Mouse (Mus musculus) limb, embryonic 14.5 days (tissue): ENCODE measurements around the gene Zfp266. TPM values are rescaled to one million over a fixed set of nuclear protein-coding genes. Genes with fewer than 3 reads are reported as not detected.

Source experiments
- ATAC-seq: fragments of 200-750 bp; cut with Nextera tagmentation; 2 replicates; pipeline ENCODE4 v1.8.0; 2017; ENCODE audit warnings: low read depth, moderate number of reproducible peaks, moderate TSS enrichment; ENCODE audit not compliant: low FRiP score
- DNase-seq: peaks from one replicate; pipeline ENCODE4 v3.0.0-alpha.2; 2015; ENCODE audit warnings: low spot score
- H3K27ac ChIP-seq: fragments of 300-500 bp; sonication (generic); replicated peaks from 2 replicates; pipeline ENCODE4 v1.5.1; 2014; ENCODE audit warnings: low read depth, mild to moderate bottlenecking, low read length, moderate library complexity, mixed read lengths
- H3K27me3 ChIP-seq: fragments of 300-500 bp; sonication (generic); 2 replicates; pipeline ENCODE4 v1.6.1; 2014; ENCODE audit warnings: low read length, mixed read lengths; ENCODE audit not compliant: control insufficient read depth, insufficient read depth
- H3K36me3 ChIP-seq: fragments of 300-500 bp; sonication (generic); 2 replicates; pipeline ENCODE4 v1.6.1; 2014; ENCODE audit warnings: mild to moderate bottlenecking, low read length, moderate library complexity, mixed read lengths; ENCODE audit not compliant: control insufficient read depth, insufficient read depth
- H3K4me1 ChIP-seq: fragments of 300-500 bp; sonication (generic); 2 replicates; pipeline ENCODE4 v1.6.1; 2014; ENCODE audit warnings: antibody characterized with exemption, low read length, mixed read lengths; ENCODE audit not compliant: control insufficient read depth, insufficient read depth
- H3K4me2 ChIP-seq: fragments of 300-500 bp; sonication (generic); replicated peaks from 2 replicates; pipeline ENCODE4 v1.6.1; 2014; ENCODE audit warnings: low read depth, mild to moderate bottlenecking, low read length, moderate library complexity; ENCODE audit not compliant: severe bottlenecking
- H3K4me3 ChIP-seq: fragments of 300-500 bp; sonication (generic); replicated peaks from 2 replicates; pipeline ENCODE4 v1.5.1; 2014; ENCODE audit warnings: low read length
- H3K9ac ChIP-seq: fragments of 300-500 bp; sonication (generic); 2 replicates; pipeline ENCODE4 v1.6.1; 2014; ENCODE audit warnings: mild to moderate bottlenecking, low read depth, low read length, moderate library complexity; ENCODE audit not compliant: severe bottlenecking
- H3K9me3 ChIP-seq: fragments of 300-500 bp; sonication (generic); 2 replicates; pipeline ENCODE4 v1.6.1; 2016; ENCODE audit warnings: low read length; ENCODE audit not compliant: control insufficient read depth
- POLR2A ChIP-seq: fragments of 200-500 bp; IDR thresholded peaks from 2 replicates; pipeline ENCODE4 v1.8.0; 2012; ENCODE audit warnings: inconsistent platforms, mild to moderate bottlenecking, moderate library complexity, borderline replicate concordance; ENCODE audit not compliant: insufficient read depth, insufficient read length; ENCODE audit errors: extremely low read depth
- WGBS: fragments of 180-500 bp; shearing (Covaris S2); extraction: QIAGEN DNeasy Blood & Tissue Kit; methylation state at CpG from one replicate; pipeline ENCODE4 v1.1.7; 2014; 5-methylcytosine and 5-hydroxymethylcytosine counted together
- polyA plus RNA-seq, 2 experiments: library from polyadenylated mRNA; depleted of rRNA in 1 of 2; stranded (reverse) in 1 of 2; unstranded in 1 of 2; fragments of >200 nt; fragmentation: Nextera tagmentation in 1 of 2; extraction: Ambion mirVana in 1 of 2; gene quantifications; 2 replicates each; pipeline versions ENCODE4 v1.2.1 to v1.2.3; 2012 to 2014

Zfp266 gene
- polyA plus RNA-seq, 2 experiments, result 43.5 to 92.4 TPM

DNA sequence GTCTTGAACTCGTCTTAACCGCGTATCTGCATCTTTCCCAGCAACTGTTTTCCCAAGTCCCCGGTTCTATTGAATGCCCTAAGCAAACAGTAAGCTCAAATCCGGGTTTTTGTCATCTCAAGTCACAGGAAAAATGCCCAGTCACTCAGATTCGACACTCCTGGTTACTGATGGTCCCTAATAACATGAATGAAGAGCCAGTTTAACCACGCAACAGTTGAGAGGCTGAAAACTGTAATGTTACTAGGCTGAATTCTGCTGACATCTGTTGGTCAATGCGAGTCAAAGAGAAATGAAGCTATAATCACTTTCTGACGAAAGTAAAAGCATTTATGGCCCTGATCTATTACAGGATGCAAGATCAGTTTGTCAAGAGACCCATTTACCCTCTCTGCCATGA is 27.9 kb downstream of the Zfp266 start:
- WGBS, result 7% methylated on average over 9 of the region's 9 CpGs
- Histone ChIP-seq H3K4me1 (peaks cover 9% of the 10 kb centered on the region; the same call in 1 of the 2 replicates), H3K9ac (peak overlapping the region; percentile 85), H3K4me2 (peak overlapping the region; percentile 73), H3K27ac (peak overlapping the region; percentile 96), H3K27me3 (no peaks in the 10 kb centered on the region), H3K9me3 (no peaks in the 10 kb centered on the region), H3K36me3 (peaks cover 36% of the 10 kb centered on the region), H3K4me3 (peak overlapping the region; percentile 81)
- no peak for ATAC-seq
- TF ChIP-seq POLR2A, result no peak
- DNase-seq, result peak; percentile 22

DNA sequence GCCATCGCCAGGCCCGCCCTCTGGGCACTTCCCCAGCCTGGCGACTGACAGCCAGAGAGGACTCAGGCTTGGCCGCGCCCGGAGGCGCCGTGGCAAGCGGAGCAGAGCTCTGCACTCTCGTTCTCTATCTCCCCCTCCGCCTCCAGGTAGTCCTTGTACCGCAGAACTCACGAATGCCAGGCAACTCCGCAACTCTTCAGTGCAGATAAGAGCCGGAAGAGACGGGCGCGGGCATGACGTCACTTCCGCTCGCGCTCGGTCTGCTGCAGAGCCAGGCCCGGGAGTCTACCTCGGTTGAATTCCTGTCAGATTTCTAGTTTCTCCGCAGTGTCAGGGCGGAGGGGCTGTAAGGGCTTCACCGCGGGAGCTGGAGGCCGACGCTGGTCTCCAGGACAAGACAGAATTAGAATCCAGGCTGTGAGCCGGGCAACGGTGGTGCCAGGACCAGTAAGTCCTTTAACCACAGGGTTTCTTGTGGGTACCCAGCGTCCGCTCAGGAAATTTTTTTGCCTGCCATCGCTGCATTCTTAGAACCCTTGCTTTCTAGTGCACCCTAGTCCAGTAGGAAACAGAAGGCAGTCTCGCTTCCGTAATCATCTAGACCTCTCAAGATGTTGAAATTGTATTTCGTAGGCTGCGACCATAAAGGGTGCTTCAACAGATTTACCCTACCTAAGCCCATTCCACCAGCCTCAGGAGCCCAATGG is 28.5 kb downstream of the Zfp266 start, which contains the start of gene Zfp426:
Gene Zfp426, minus strand, starts transcription at position 220 of the 707 bp plus-strand sequence.
- Histone ChIP-seq H3K4me3 (peak within 1 kb of the TSS; percentile 81), H3K4me1 (peaks cover 9% of the 10 kb centered on the region; the same call in 1 of the 2 replicates), H3K4me2 (peak within 1 kb of the TSS; percentile 73), H3K27me3 (no peaks in the 10 kb centered on the region), H3K36me3 (peaks cover 30% of the 10 kb centered on the region), H3K27ac (peak within 1 kb of the TSS; percentile 96), H3K9ac (peak within 1 kb of the TSS; percentile 85), H3K9me3 (no peaks in the 10 kb centered on the region)
- ATAC-seq (peak; percentile 95), DNase-seq (peak; percentile 94)
- TF ChIP-seq POLR2A, result 0 out of 2 replicates have a peak, but pooled peaks have one; percentile 30
- 2% methylated on average over 39 of the region's 40 CpGs for WGBS

DNA sequence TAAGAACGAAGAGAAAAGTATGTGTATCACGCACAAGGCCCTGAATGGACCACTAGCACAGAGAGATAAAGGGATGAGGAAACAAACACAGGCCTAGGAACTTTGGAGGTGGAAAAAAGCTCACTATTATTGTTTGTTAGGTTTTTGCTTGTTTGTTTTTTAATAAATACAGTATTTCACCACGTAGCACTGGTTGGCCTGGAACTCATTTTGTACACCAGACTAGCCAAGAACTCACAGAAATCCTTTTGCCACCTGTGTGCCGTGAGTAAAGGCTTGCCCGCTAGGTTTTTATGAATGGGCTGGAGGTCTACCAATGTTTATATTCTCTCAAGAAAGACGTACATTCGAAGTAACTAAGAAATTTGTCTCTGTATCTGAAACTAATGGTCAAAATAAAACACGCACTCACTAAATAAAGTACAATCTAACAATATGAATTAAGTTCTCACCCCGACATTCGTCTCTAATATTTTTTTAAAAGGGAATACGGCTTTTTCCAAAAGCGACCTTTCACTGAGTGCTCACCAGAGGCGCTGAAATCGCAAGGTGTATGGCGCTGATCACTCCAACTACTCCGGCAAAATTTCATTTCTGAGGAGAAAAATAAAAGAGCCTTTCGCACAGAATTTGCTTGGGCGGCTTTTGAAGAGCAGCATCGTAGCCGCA is 29.2 kb downstream of the Zfp266 start:
- Histone ChIP-seq H3K9me3 (no peaks in the 10 kb centered on the region), H3K36me3 (peaks cover 23% of the 10 kb centered on the region), H3K27me3 (no peaks in the 10 kb centered on the region), H3K4me2 (peak overlapping the region; percentile 73), H3K4me3 (peak overlapping the region; percentile 81), H3K9ac (peak overlapping the region; percentile 85), H3K4me1 (peaks cover 9% of the 10 kb centered on the region; the same call in 1 of the 2 replicates), H3K27ac (peak overlapping the region; percentile 96)
- TF ChIP-seq POLR2A, result no peak
- no peak for ATAC-seq
- no peak for DNase-seq
- 10% methylated on average over 20 of the region's 20 CpGs for WGBS

DNA sequence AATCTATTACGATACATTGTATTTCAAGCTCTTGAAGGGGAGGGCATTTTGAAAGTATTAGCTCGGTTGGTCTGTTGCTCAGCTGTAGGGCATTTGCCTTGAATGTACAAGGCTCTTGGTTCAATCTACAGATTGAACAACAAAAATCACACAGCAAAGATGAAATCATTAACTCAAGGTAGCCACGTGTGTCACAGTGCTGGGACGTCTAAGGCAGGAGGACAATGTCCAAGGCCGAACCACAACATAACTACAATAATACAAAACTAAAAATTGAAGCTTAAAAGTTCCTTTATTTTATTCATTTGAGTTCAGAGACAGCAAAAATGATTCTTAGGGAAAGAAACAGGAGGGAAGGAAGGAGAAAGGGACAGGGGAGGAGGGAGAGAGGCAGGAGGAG is 31.7 kb downstream of the Zfp266 start:
- Histone ChIP-seq H3K9ac (no peak overlapping the region), H3K4me1 (peaks cover 9% of the 10 kb centered on the region; the same call in 1 of the 2 replicates), H3K9me3 (no peaks in the 10 kb centered on the region), H3K4me3 (no peak overlapping the region), H3K27ac (no peak overlapping the region), H3K4me2 (no peak overlapping the region), H3K36me3 (peaks cover 27% of the 10 kb centered on the region), H3K27me3 (no peaks in the 10 kb centered on the region)
- TF ChIP-seq POLR2A, result no peak
- 92% methylated on average over 5 of the region's 5 CpGs for WGBS
- ATAC-seq (no peak), DNase-seq (no peak)

DNA sequence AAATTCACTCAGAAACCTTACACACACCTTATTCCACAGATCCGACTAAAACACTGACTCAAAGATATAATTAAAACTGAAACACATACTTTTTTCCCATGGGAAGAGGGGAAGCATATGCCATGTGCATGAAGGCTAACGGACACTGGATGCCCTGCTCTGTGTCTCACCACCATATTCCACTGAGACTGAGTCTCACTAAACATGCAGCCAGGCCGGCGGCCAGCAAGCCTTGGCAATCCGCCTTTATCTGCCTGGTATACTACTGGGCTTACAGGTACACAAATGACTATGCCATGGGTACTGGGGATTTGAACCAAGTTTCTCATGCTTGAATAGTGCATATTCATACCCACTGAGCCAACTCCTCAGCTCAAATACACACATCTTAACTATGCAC is 41.8 kb downstream of the Zfp266 start:
- no peak for TF ChIP-seq POLR2A
- no peak overlapping the region for H3K4me3 ChIP-seq
- ATAC-seq (no peak), DNase-seq (no peak)
- H3K4me2 ChIP-seq, result no peak overlapping the region
- H3K27me3 ChIP-seq, result no peaks in the 10 kb centered on the region
- no peaks in the 10 kb centered on the region for H3K4me1 ChIP-seq
- H3K9me3 ChIP-seq, result no peaks in the 10 kb centered on the region
- peaks cover 62% of the 10 kb centered on the region for H3K36me3 ChIP-seq
- H3K9ac ChIP-seq, result no peak overlapping the region
- WGBS, result 89% methylated on average over 5 of the region's 5 CpGs
- no peak overlapping the region for H3K27ac ChIP-seq
